Mouse (Mus musculus) small intestine, adult 2 months (tissue): ENCODE data around the gene Hsf2bp.
"Not testable (repeated sequence)": the region's sequence is repeated elsewhere in the genome, so short reads cannot be mapped to it uniquely, and the experiment has no call there.

Experiments
- CTCF ChIP-seq: fragments of 200-500 bp; IDR thresholded peaks from 2 replicates; pipeline ENCODE4 v1.5.1; 2012; ENCODE audit warnings: low read depth, mild to moderate bottlenecking, control low read depth, inconsistent platforms, low read length, moderate library complexity, mixed read lengths; ENCODE audit not compliant: insufficient replicate concordance, insufficient read length; ENCODE audit errors: extremely low read depth
- POLR2A ChIP-seq: fragments of 200-500 bp; IDR thresholded peaks from 2 replicates; pipeline ENCODE4 v1.6.1; 2012; ENCODE audit warnings: low read depth, mild to moderate bottlenecking, control low read depth, inconsistent platforms, low read length, moderate library complexity

DNA sequence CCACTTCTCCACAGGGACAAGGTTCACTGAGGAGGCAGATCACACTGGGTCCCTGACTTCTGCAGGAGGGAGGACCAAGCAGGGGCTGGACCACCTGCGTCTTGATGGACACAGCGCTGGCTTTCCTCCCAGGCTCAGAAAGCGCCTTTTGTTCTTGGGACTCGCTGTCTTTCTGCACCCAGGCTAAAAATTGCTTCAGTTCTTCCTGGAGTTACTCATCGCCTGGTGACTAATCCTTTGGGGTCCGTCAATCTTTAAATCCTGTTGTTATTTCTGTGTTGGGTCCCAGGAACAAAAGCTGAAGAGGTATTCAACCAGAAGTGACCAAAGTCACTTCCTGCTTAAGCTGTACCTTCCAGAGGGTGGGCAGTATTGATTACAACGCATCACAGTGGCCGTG is 28.6 kb upstream of the Hsf2bp start:
- not testable (repeated sequence) for TF ChIP-seq CTCF, POLR2A
